Mouse (Mus musculus) left cerebral cortex, postnatal 4 days (tissue): ENCODE measurements at regions not wholly inside any gene's neighbourhood (a gene's known extent, or its start where the extent isn't known, plus 50 kb on each side); places are given as distances from the start of the nearest gene placed in this dataset.
A peak's percentile ranks its signal among the peaks of the same experiment; 100 is the strongest.

Experiments
- DNase-seq: peaks from one replicate; pipeline ENCODE4 v3.0.0-alpha.2; 2022
- intact Hi-C: fragments of 180-260 bp; cut with DNase I; formaldehyde crosslinking; loops from one replicate; pipeline ENCODE4 v1.15.1; 2025

DNA sequence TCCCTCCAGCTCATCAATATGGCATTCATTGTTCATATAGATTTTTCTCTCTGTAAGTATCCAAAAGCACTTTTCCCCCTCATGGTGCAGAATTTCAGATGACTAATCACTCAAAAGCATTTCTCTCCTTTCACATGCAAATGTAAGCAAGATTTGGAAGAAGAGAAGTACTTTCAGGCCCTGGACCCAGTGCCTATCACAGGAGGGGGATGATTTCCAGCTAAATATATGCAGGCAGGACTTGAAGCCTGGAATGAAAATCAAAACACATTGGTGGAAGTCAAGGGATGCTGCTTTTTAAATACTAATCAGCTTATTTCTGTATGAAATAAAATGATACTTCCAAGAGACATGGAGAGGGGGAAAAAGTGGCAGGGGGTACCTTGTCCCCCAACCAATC is 195.9 kb upstream of the Gm49339 start:
- intact Hi-C loops, result no loop called here
- no peak for DNase-seq

GRCm38 (mm10) chr10:51287852-51288251 is 192.6 kb upstream of the Gm49339 start:
- no peak for DNase-seq
- intact Hi-C loops, result no loop called here

GRCm38 (mm10) chr10:51291412-51292207 is 188.8 kb upstream of the Gm49339 start:
- intact Hi-C loops, result loop anchor here (5.0 kb wide), 2 partner anchors 389 to 589 kb away; no protein-coding TSS in a partner anchor
- DNase-seq, result peak; percentile 3

- DNase-seq, result no peak
- intact Hi-C loops, result no loop called here
These were observed 167.6 kb upstream of the Gm49339 start for GRCm38 (mm10) chr10:51312814-51313213.

- no peak for DNase-seq
- intact Hi-C loops, result no loop called here
These were observed 160.2 kb upstream of the Gm49339 start for GRCm38 (mm10) chr10:51320207-51320606.

GRCm38 (mm10) chr10:51328772-51329171 is 151.6 kb upstream of the Gm49339 start:
- intact Hi-C loops, result no loop called here
- no peak for DNase-seq

DNA sequence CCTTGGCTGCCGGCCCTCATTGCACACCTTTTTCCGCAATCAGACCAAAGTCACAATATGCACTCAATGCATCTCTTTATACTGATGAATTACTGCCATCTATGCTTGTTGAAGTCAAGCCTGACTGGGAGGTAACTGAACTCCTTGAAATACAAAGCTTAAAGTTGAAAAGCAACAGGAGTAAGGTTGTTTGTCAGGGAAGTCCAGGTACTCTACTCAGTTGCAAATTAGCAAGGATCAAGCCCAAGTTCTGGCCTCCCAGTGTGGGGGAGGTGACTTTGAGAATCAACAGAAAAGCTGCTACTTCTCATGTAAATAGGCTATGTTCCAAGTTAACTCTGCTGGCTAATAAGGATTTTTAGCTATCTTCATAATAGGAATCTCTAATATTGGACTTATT is 151.0 kb upstream of the Gm49339 start:
- no peak for DNase-seq
- intact Hi-C loops, result no loop called here
